In genomic region chr14:8062076-8062475, GRCm38 (mm10) we compare ENCODE assay signal across 10 mouse cellular contexts. TPM values are rescaled to one million over a fixed set of nuclear protein-coding genes. Genes with fewer than 3 reads are reported as not detected.
DNase-seq lines count a peak whose midpoint lies in the region; ATAC-seq and TF ChIP-seq lines count a peak whose summit lies in the region.
"Had no signal": no experiment of that assay in that cellular context is flagged by ENCODE, and none has a peak within 500 bp of the region (broad histone marks: within the 10 kb centered on the region; RNA-seq: fewer than 3 reads in every experiment).

No protein-coding gene starts in this region.

- no peak overlapping the region for H3K4me3 ChIP-seq in layer of hippocampus, adult 2 months
- no peak overlapping the region for H3K4me3 ChIP-seq in hindbrain, embryonic 15.5 days
- no peak overlapping the region for H3K4me3 ChIP-seq in neural tube, embryonic 15.5 days (replicated peaks)

- no peak for TF ChIP-seq CTCF in layer of hippocampus, adult 2 months (conservative IDR thresholded peaks at IDR 0.05)

- no peak overlapping the region for H3K9ac ChIP-seq in hindbrain, embryonic 15.5 days
- no peak overlapping the region for H3K9ac ChIP-seq in neural tube, embryonic 15.5 days (replicated peaks)

- no peak for ATAC-seq in hindbrain, embryonic 15.5 days (ENCODE audit: low FRiP score, low read depth)
- no peak for ATAC-seq in neural tube, embryonic 15.5 days (ENCODE audit: low FRiP score)
- ATAC-seq in erythroblast, adult 5-6 weeks (replicated peaks; ENCODE audit: low FRiP score, poor library complexity, severe bottlenecking): no peak

- H3K27ac ChIP-seq in layer of hippocampus, adult 2 months: peak overlapping the region; percentile 90
- H3K27ac ChIP-seq in hindbrain, embryonic 15.5 days (replicated peaks): peak overlapping the region; percentile 63
- H3K27ac ChIP-seq in neural tube, embryonic 15.5 days (replicated peaks): peak overlapping the region; percentile 48; the same call in 1 of the 2 replicates

- 0 out of 2 replicates have a peak, but pooled peaks cover 3% of the 10 kb centered on the region for H3K4me1 ChIP-seq in hindbrain, embryonic 15.5 days (replicated peaks)
- H3K4me1 ChIP-seq in neural tube, embryonic 15.5 days: 0 out of 2 replicates have a peak, but pooled peaks cover 3% of the 10 kb centered on the region

- WGBS in hindbrain, embryonic 15.5 days: 50% methylated on average over 3 of the region's 3 CpGs
- 30% methylated on average over 3 of the region's 3 CpGs for WGBS in neural tube, embryonic 15.5 days

- no peaks in the 10 kb centered on the region for H3K9me3 ChIP-seq in hindbrain, embryonic 15.5 days
- H3K9me3 ChIP-seq in neural tube, embryonic 15.5 days (replicated peaks): no peaks in the 10 kb centered on the region

- no peak overlapping the region for H3K4me2 ChIP-seq in hindbrain, embryonic 15.5 days
- H3K4me2 ChIP-seq in neural tube, embryonic 15.5 days: no peak overlapping the region

- H3K36me3 ChIP-seq in hindbrain, embryonic 15.5 days: 0 out of 2 replicates have a peak, but pooled peaks cover 5% of the 10 kb centered on the region
- peaks cover 3% of the 10 kb centered on the region; the same call in 1 of the 2 replicates for H3K36me3 ChIP-seq in neural tube, embryonic 15.5 days

- no peak for DNase-seq in layer of hippocampus, adult 2 months (ENCODE audit: low spot score in 2 of 2)
- no peak for DNase-seq in layer of hippocampus, postnatal 25 days (ENCODE audit: extremely low spot score in 1 of 2, low spot score in 1 of 2)
- peak; percentile 40 for DNase-seq in embryo, embryonic 10 days (ENCODE audit: low spot score)
- DNase-seq in frontal cortex, adult 2 months (ENCODE audit: extremely low spot score in 1 of 2, low spot score in 1 of 2): no peak
- no peak for DNase-seq in gastrocnemius, adult 8-10 months (ENCODE audit: low spot score in 2 of 2)
- DNase-seq: cerebellum, adult 9-11 months; spleen, adult 18-20 months had no signal

- H3K27me3 ChIP-seq in hindbrain, embryonic 15.5 days: no peaks in the 10 kb centered on the region
- H3K27me3 ChIP-seq in neural tube, embryonic 15.5 days (replicated peaks): no peaks in the 10 kb centered on the region

RNA-seq across cellular contexts. Expression of gene Rpp14, which starts 18.1 kb away (rescaled TPM):
- 10 to 100 TPM; 30.5 to 31.7 TPM for total RNA-seq in layer of hippocampus, adult 2 months (2021)
- total RNA-seq in layer of hippocampus, postnatal 25 days (2021): 10 to 100 TPM; 27.0 to 29.2 TPM
- 46.6 and 47.4 TPM in 2 replicates for polyA plus RNA-seq in hindbrain, embryonic 15.5 days (2015; fragmentation: Nextera tagmentation; extraction: Ambion mirVana)
- 43.1 and 57.9 TPM in 2 replicates for polyA plus RNA-seq in neural tube, embryonic 15.5 days (2015; fragmentation: Nextera tagmentation; extraction: Ambion mirVana)
- 5.4 and 7.1 TPM in 2 replicates for total RNA-seq in erythroblast, adult 5-6 weeks (2015; ENCODE audit: low replicate concordance)
- 11.7 and 14.0 TPM in 2 replicates for total RNA-seq in erythroblast, adult 5-6 weeks (2017; ENCODE audit: low replicate concordance)
- 30.6 and 30.7 TPM in 2 replicates for polyA plus RNA-seq in frontal cortex, adult 2 months (2012; rRNA removed)
- 10 to 100 TPM; 31.3 to 35.1 (median 33.2) TPM for total RNA-seq in gastrocnemius, adult 8-10 months (2022)

RNA-seq across cellular contexts. Expression of gene Pxk, which starts 35.9 kb away (rescaled TPM):
- total RNA-seq in layer of hippocampus, adult 2 months (2021): 10 to 100 TPM; 28.5 to 28.9 TPM
- 10 to 100 TPM; 25.4 to 25.6 TPM for total RNA-seq in layer of hippocampus, postnatal 25 days (2021)
- 67.0 and 69.9 TPM in 2 replicates for polyA plus RNA-seq in hindbrain, embryonic 15.5 days (2015; fragmentation: Nextera tagmentation; extraction: Ambion mirVana)
- polyA plus RNA-seq in neural tube, embryonic 15.5 days (2015; fragmentation: Nextera tagmentation; extraction: Ambion mirVana): 75.2 and 78.5 TPM in 2 replicates
- total RNA-seq in erythroblast, adult 5-6 weeks (2015; ENCODE audit: low replicate concordance): 11.7 and 16.1 TPM in 2 replicates
- 3.9 and 9.6 TPM in 2 replicates for total RNA-seq in erythroblast, adult 5-6 weeks (2017; ENCODE audit: low replicate concordance)
- polyA plus RNA-seq in frontal cortex, adult 2 months (2012; rRNA removed): 44.9 and 46.5 TPM in 2 replicates
- 10 to 100 TPM; 11.4 to 14.9 (median 12.6) TPM for total RNA-seq in gastrocnemius, adult 8-10 months (2022)

RNA-seq across cellular contexts. Expression of gene Abhd6, which starts 59.4 kb away (rescaled TPM):
- 10 to 100 TPM; 77.1 to 78.0 TPM for total RNA-seq in layer of hippocampus, adult 2 months (2021)
- 10 to 100 TPM; 70.1 to 78.5 TPM for total RNA-seq in layer of hippocampus, postnatal 25 days (2021)
- 34.5 and 36.1 TPM in 2 replicates for polyA plus RNA-seq in hindbrain, embryonic 15.5 days (2015; fragmentation: Nextera tagmentation; extraction: Ambion mirVana)
- 39.4 and 40.1 TPM in 2 replicates for polyA plus RNA-seq in neural tube, embryonic 15.5 days (2015; fragmentation: Nextera tagmentation; extraction: Ambion mirVana)
- total RNA-seq in erythroblast, adult 5-6 weeks (2015; ENCODE audit: low replicate concordance): not detected in 2 replicates
- not detected in 2 replicates for total RNA-seq in erythroblast, adult 5-6 weeks (2017; ENCODE audit: low replicate concordance)
- 46.4 and 50.4 TPM in 2 replicates for polyA plus RNA-seq in frontal cortex, adult 2 months (2012; rRNA removed)
- total RNA-seq in gastrocnemius, adult 8-10 months (2022): 10 to 100 TPM in 1 of 4 experiments, 1 to 10 TPM in 3; 6.8 to 10.2 (median 8.3) TPM

Comparison
In these comparisons a context has a peak if more than half of its experiments do, and no peak if none do; other contexts are left out.
1. RNA of gene Abhd6, which starts 59.4 kb away (total RNA-seq): 70.1 to 78.5 TPM in layer of hippocampus, postnatal 25 days, 77.1 to 78.0 TPM in layer of hippocampus, adult 2 months and 6.8 to 10.2 TPM in gastrocnemius, adult 8-10 months; not detected in erythroblast, adult 5-6 weeks; every median in the first group is over 4 times any median in the second.
2. Peak in every context shown above with its lines, with median percentiles within 50 percentile points of each other: H3K27ac ChIP-seq.